Mouse (Mus musculus): ENCODE data around the gene Ccdc50.
A peak's percentile ranks its signal among the peaks of the same experiment; 100 is the strongest.

Ccdc50 gene

GRCm38 (mm10) chr16:27396951-27397350 is 8.3 kb downstream of the Ccdc50 start:
- peak; percentile 25 for DNase-seq

GRCm38 (mm10) chr16:27399026-27399718 is 10.5 kb downstream of the Ccdc50 start:
- no peak for DNase-seq

- DNase-seq, result no peak
These were observed 11.1 kb downstream of the Ccdc50 start for GRCm38 (mm10) chr16:27399719-27400253.

- no peak for DNase-seq
These were observed 12.9 kb downstream of the Ccdc50 start for GRCm38 (mm10) chr16:27401579-27401978.

GRCm38 (mm10) chr16:27404107-27404506 is 15.4 kb downstream of the Ccdc50 start:
- no peak for DNase-seq

- DNase-seq, result no peak
These were observed 28.4 kb downstream of the Ccdc50 start for GRCm38 (mm10) chr16:27416937-27417584.

- DNase-seq, result no peak
These were observed 29.0 kb downstream of the Ccdc50 start for GRCm38 (mm10) chr16:27417632-27418031.

GRCm38 (mm10) chr16:27420982-27421381 is 32.3 kb downstream of the Ccdc50 start:
- no peak for DNase-seq

GRCm38 (mm10) chr16:27435034-27435433 is 46.4 kb downstream of the Ccdc50 start:
- DNase-seq, result no peak

GRCm38 (mm10) chr16:27443941-27444340 is 55.3 kb downstream of the Ccdc50 start:
- DNase-seq, result no peak

- DNase-seq, result no peak
These were observed 60.7 kb downstream of the Ccdc50 start for GRCm38 (mm10) chr16:27449360-27449759.

GRCm38 (mm10) chr16:27450655-27451054 is 62.0 kb downstream of the Ccdc50 start:
- DNase-seq, result no peak

GRCm38 (mm10) chr16:27453396-27453795 is 64.7 kb downstream of the Ccdc50 start:
- DNase-seq, result peak; percentile 10

- DNase-seq, result no peak
These were observed 65.2 kb downstream of the Ccdc50 start for GRCm38 (mm10) chr16:27453823-27454222.

- peak; percentile 32 for DNase-seq
These were observed 68.6 kb downstream of the Ccdc50 start for GRCm38 (mm10) chr16:27457273-27457672.

GRCm38 (mm10) chr16:27468731-27469130 is 80.1 kb downstream of the Ccdc50 start:
- no peak for DNase-seq

GRCm38 (mm10) chr16:27471389-27471788 is 82.7 kb downstream of the Ccdc50 start:
- no peak for DNase-seq

GRCm38 (mm10) chr16:27483834-27484233 is 95.2 kb downstream of the Ccdc50 start:
- DNase-seq, result no peak

All from cerebellum, adult 11-12 months (tissue).